Mouse (Mus musculus) gastrocnemius, postnatal 4 days (tissue): ENCODE results near the gene Fabp1. TPM values are rescaled to one million over a fixed set of nuclear protein-coding genes. Genes with fewer than 3 reads are reported as not detected.

Experiments used
- DNase-seq, 2 experiments: peaks; one replicate each; pipeline ENCODE4 v3.0.0; 2021 to 2022; ENCODE audit warnings: low spot score in 2 of 2, mixed read lengths in 2 of 2
- total RNA-seq, 2 experiments: library from RNA; stranded (reverse); gene quantifications; 2 replicates each; pipeline ENCODE4 v1.2.3; 2021

Gene Fabp1
- total RNA-seq, 2 experiments from 2014 or later: 0.74 to 6.3 TPM

GRCm38 (mm10) chr6:71208691-71209090 lies 9.1 kb downstream of the Fabp1 start:
- no peak for DNase-seq

GRCm38 (mm10) chr6:71211917-71212316 lies 12.3 kb downstream of the Fabp1 start:
- no peak for DNase-seq

GRCm38 (mm10) chr6:71212471-71212870 lies 12.8 kb downstream of the Fabp1 start:
- no peak for DNase-seq

GRCm38 (mm10) chr6:71221501-71221900 lies 21.9 kb downstream of the Fabp1 start:
- DNase-seq: no peak

GRCm38 (mm10) chr6:71224184-71224943 lies 24.7 kb downstream of the Fabp1 start:
- DNase-seq: no peak

GRCm38 (mm10) chr6:71226544-71226943 lies 26.9 kb downstream of the Fabp1 start:
- no peak for DNase-seq

- DNase-seq: no peak
Measured at GRCm38 (mm10) chr6:71227157-71227770, 27.6 kb downstream of the Fabp1 start.

GRCm38 (mm10) chr6:71235121-71235520 lies 35.5 kb downstream of the Fabp1 start:
- DNase-seq: no peak

GRCm38 (mm10) chr6:71235944-71236343 lies 36.3 kb downstream of the Fabp1 start:
- no peak for DNase-seq

- no peak for DNase-seq
Measured at GRCm38 (mm10) chr6:71236506-71236905, 36.9 kb downstream of the Fabp1 start.

- DNase-seq: no peak
Measured at GRCm38 (mm10) chr6:71237031-71237431, 37.4 kb downstream of the Fabp1 start.

- DNase-seq: no peak
Measured at GRCm38 (mm10) chr6:71239069-71239750, 39.6 kb downstream of the Fabp1 start.

GRCm38 (mm10) chr6:71240831-71241230 lies 41.2 kb downstream of the Fabp1 start:
- no peak for DNase-seq

GRCm38 (mm10) chr6:71242811-71243210 lies 43.2 kb downstream of the Fabp1 start:
- DNase-seq: no peak

- no peak for DNase-seq
Measured at GRCm38 (mm10) chr6:71243258-71243657, 43.6 kb downstream of the Fabp1 start.

- no peak for DNase-seq
Measured at GRCm38 (mm10) chr6:71248420-71248819, 48.8 kb downstream of the Fabp1 start.

- no peak for DNase-seq
Measured at GRCm38 (mm10) chr6:71249615-71250014, 50.0 kb downstream of the Fabp1 start.

- DNase-seq: no peak
Measured at GRCm38 (mm10) chr6:71250951-71251350, 51.3 kb downstream of the Fabp1 start.

- no peak for DNase-seq
Measured at GRCm38 (mm10) chr6:71254456-71254855, 54.8 kb downstream of the Fabp1 start.
